Mouse (Mus musculus): ENCODE data around the gene Vmn1r64. TPM values are rescaled to one million over a fixed set of nuclear protein-coding genes. Genes with fewer than 3 reads are reported as not detected.
"Not testable (repeated sequence)": the region's sequence is repeated elsewhere in the genome, so short reads cannot be mapped to it uniquely, and the experiment has no call there.

The Vmn1r64 gene
- total RNA-seq (2021) = not detected
- not detected in 2 replicates for polyA plus RNA-seq (2012; rRNA removed)
- long read RNA-seq = 0 reads

DNA sequence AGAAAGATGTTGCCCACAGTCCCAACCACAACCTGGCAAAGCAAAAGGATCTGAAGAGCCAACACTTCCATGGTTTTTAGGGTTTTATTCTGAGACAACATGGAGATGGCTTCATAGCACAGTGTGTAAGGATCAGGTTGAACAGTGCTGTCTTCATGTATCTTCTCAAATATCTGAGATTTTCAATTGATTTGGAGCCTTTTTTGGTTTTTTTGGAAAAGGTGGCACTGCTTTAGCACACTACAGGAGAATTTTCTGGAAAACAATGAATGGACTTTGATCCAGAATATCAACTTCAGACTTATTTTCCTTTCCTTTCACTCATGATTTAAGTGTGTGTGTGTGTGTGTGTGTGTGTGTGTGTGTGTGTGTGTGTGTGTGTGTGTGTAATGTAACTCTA, at the start of gene Vmn1r64:
TSS of gene Vmn1r64 (minus strand) at position 101 of the 400 bp plus-strand sequence.
- DNase-seq = no peak

DNA sequence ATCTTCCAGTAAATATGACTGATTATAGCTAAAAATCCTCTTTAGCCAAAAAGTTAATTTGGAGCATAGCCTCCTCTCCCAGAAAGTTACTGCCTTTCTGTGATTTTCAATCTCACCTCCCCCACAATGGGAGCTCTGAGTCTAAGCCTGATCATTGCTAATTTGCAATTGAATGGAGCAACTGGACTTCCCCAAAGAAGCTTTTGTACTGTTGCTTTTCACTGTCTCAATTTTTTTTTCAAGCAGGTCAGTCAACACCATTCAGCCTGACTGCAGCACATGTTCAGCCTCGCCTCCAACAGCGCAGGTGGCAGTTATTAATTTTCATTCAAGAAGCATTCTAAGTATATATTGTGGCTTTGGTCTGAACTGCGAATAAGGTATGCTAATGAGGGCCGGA, 14.9 kb upstream of the Vmn1r64 start:
- no peak for DNase-seq

DNA sequence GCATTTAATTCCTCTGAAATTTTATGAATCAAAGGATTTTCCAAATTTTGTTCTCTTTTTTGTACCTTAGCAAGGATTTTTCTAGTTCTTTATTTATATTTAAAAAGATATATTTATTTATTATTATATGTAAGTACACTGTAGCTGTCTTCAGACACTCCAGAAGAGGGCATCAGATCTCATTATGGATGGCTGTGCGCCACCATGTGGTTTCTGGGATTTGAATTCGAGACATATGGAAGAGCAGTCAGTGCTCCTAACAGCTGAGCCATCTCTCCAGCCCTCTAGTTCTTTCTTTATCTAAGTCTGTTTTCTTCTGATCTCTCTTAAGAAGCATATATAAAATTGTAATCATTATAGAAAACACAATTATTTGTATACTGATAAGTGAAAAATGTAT, 12.9 kb upstream of the Vmn1r64 start:
- DNase-seq = not testable (repeated sequence)

Other genes starting within 250 kb of the Vmn1r64 start
- gene Vmn1r62, start 210.9 kb downstream of the Vmn1r64 start, total RNA-seq (2021) = not detected
- gene Vmn1r62, start 210.9 kb downstream of the Vmn1r64 start, polyA plus RNA-seq (2012; rRNA removed) = not detected in 2 replicates
- not detected for gene Vmn1r63, start 79.1 kb downstream of the Vmn1r64 start, total RNA-seq (2021)
- gene Vmn1r63, start 79.1 kb downstream of the Vmn1r64 start, polyA plus RNA-seq (2012; rRNA removed) = not detected in 2 replicates
- not detected for gene Vmn1r65, start 126.5 kb upstream of the Vmn1r64 start, total RNA-seq (2021)
- not detected in 2 replicates for gene Vmn1r65, start 126.5 kb upstream of the Vmn1r64 start, polyA plus RNA-seq (2012; rRNA removed)
- not detected for gene Nlrp4c, start 160.6 kb upstream of the Vmn1r64 start, total RNA-seq (2021)
- not detected in 2 replicates for gene Nlrp4c, start 160.6 kb upstream of the Vmn1r64 start, polyA plus RNA-seq (2012; rRNA removed)